Mouse (Mus musculus): ENCODE results near the gene Utp11.

Gene Utp11

DNA sequence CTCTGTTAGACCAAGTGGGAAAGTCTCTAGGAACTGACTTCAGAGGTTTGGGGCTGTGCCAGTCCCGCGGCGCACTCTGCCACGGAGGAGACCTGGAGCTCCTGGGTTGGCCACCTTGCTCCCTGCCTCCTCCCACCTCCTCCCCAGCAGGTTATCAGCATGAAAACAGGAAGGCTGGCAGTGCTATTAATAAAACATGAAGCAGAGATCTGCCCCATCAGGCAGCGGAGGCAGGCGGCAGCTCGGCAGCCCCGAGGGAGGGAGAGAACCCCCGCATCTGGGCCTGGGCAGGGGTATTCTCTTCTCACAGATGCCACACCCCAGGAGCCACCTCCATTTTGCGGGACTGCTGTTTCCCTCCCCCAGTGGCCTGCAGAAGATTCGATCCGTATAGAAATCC, 53.7 kb downstream of the Utp11 start:
- in situ Hi-C loops (cut with MboI, MseI) = no loop called here

GRCm38 (mm10) chr4:124633281-124633680, 60.1 kb downstream of the Utp11 start:
- in situ Hi-C loops (cut with MboI, MseI) = no loop called here

- in situ Hi-C loops (cut with MboI, MseI) = no loop called here
These were observed 60.5 kb downstream of the Utp11 start for GRCm38 (mm10) chr4:124632856-124633255.

DNA sequence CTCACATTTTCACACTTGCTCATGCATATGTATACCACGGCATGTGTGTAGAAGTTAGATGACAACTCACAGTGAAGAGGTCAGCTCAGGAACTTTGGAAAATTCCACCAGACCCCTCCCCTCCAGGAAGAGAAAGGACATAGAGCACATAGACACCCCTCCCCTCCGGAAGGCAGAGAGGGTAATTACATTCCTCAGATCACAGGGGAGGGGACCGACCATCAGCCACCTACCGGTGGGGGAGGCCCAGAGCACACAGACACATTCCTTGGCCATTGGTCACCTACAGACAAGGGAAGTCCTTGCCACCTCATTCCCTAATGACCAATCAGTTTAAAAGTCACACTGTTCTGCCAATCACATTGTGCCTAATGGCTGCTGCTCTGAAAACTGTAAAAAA, 61.9 kb downstream of the Utp11 start:
- in situ Hi-C loops (cut with MboI, MseI) = no loop called here
